In the genomic region with DNA sequence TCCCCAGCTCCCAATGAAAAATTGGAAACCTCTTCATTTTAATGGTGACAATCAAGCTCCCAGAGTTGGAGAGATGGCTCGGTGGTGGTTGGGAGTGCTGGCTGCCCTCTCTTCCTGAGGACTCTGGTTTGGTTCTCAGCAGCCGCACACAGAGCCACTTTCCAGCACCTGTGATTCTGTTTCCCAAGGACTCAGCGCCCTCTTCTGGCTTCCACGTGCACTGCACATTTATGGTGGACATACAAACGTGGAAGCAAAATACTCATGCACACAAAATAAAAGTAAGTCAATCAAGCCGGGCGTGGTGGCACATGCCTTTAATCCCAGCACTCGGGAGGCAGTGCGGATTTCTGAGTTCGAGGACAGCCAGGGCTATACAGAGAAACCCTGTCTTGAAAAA, we compare ENCODE assay signal across 14 mouse cellular contexts. TPM values are rescaled to one million over a fixed set of nuclear protein-coding genes. Genes with fewer than 3 reads are reported as not detected.
A peak's percentile ranks its signal among the peaks of the same experiment; 100 is the strongest.
DNase-seq lines count a peak whose midpoint lies in the region; ATAC-seq and TF ChIP-seq lines count a peak whose summit lies in the region.
"Had no signal": no experiment of that assay in that cellular context is flagged by ENCODE, and none has a peak within 500 bp of the region (broad histone marks: within the 10 kb centered on the region; RNA-seq: fewer than 3 reads in every experiment).

No protein-coding gene starts in this region.

- H3K9ac ChIP-seq in intestine, postnatal 0 days (ENCODE audit: low read depth, low read length): no peak overlapping the region
- H3K9ac ChIP-seq in intestine, embryonic 15.5 days: no peak overlapping the region
- no peak overlapping the region for H3K9ac ChIP-seq in lung, embryonic 14.5 days
- H3K9ac ChIP-seq in ES-Bruce4 (ENCODE audit: low read depth, poor library complexity, severe bottlenecking): no peak overlapping the region
- H3K9ac ChIP-seq: hindbrain, embryonic 15.5 days; kidney, embryonic 15.5 days; liver, embryonic 13.5 days had no signal

- no peaks in the 10 kb centered on the region for H3K27me3 ChIP-seq in intestine, postnatal 0 days (replicated peaks; ENCODE audit: control insufficient read depth, insufficient read depth, low read length)
- no peaks in the 10 kb centered on the region for H3K27me3 ChIP-seq in intestine, embryonic 15.5 days (replicated peaks)
- no peaks in the 10 kb centered on the region for H3K27me3 ChIP-seq in lung, embryonic 14.5 days (ENCODE audit: insufficient read depth, low read length)
- H3K27me3 ChIP-seq in ES-Bruce4 (ENCODE audit: control insufficient read depth, insufficient read depth, low read length, poor library complexity, severe bottlenecking): no peaks in the 10 kb centered on the region
- H3K27me3 ChIP-seq: hindbrain, embryonic 15.5 days; kidney, embryonic 15.5 days; liver, embryonic 13.5 days had no signal

- H3K4me3 ChIP-seq in intestine, postnatal 0 days (ENCODE audit: low read depth, low read length): no peak overlapping the region
- H3K4me3 ChIP-seq in intestine, embryonic 15.5 days (replicated peaks): no peak overlapping the region
- no peak overlapping the region for H3K4me3 ChIP-seq in lung, embryonic 14.5 days (ENCODE audit: low read depth, low read length)
- H3K4me3 ChIP-seq in ES-Bruce4 (ENCODE audit: low read depth, low read length): no peak overlapping the region
- H3K4me3 ChIP-seq: hindbrain, embryonic 15.5 days; kidney, embryonic 15.5 days; liver, embryonic 13.5 days had no signal

- no peak overlapping the region for H3K4me2 ChIP-seq in intestine, postnatal 0 days (replicated peaks; ENCODE audit: low read depth)
- H3K4me2 ChIP-seq in intestine, embryonic 15.5 days (replicated peaks): no peak overlapping the region
- no peak overlapping the region for H3K4me2 ChIP-seq in lung, embryonic 14.5 days
- H3K4me2 ChIP-seq: hindbrain, embryonic 15.5 days; kidney, embryonic 15.5 days; liver, embryonic 13.5 days had no signal

- H3K36me3 ChIP-seq in intestine, postnatal 0 days (ENCODE audit: control insufficient read depth, insufficient read depth): no peaks in the 10 kb centered on the region; the same call in 1 of the 2 replicates
- H3K36me3 ChIP-seq in intestine, embryonic 15.5 days: no peaks in the 10 kb centered on the region
- H3K36me3 ChIP-seq in lung, embryonic 14.5 days (ENCODE audit: insufficient read depth): peaks cover 13% of the 10 kb centered on the region; the same call in 1 of the 2 replicates
- no peaks in the 10 kb centered on the region for H3K36me3 ChIP-seq in ES-Bruce4 (ENCODE audit: control insufficient read depth, insufficient read depth, low read length, poor library complexity, severe bottlenecking)
- H3K36me3 ChIP-seq: hindbrain, embryonic 15.5 days; liver, embryonic 13.5 days had no signal

- TF ChIP-seq POLR2A in ES-Bruce4 (IDR thresholded peaks at IDR 0.05; ENCODE audit: insufficient read depth, low read length): no peak

- DNase-seq in lung, embryonic 14.5 days: no peak
- no peak for DNase-seq in lung, postnatal 10 days
- peak; percentile 24 for DNase-seq in induced T-regulatory cell, adult 2 months (ENCODE audit: low read depth)
- DNase-seq in gastrocnemius, adult 18-20 months (ENCODE audit: low spot score): no peak
- DNase-seq: cerebellum, adult 11 months; cerebellum, postnatal 25 days; heart, adult 11 months; liver, embryonic 13.5 days; midbrain, embryonic 14.5 days had no signal

- H3K27ac ChIP-seq in intestine, postnatal 0 days (ENCODE audit: low read depth, low read length): no peak overlapping the region
- no peak overlapping the region for H3K27ac ChIP-seq in intestine, embryonic 15.5 days
- H3K27ac ChIP-seq in lung, embryonic 14.5 days (ENCODE audit: low read depth): no peak overlapping the region
- H3K27ac ChIP-seq in ES-Bruce4 (ENCODE audit: insufficient read depth, low read length): no peak overlapping the region
- H3K27ac ChIP-seq: hindbrain, embryonic 15.5 days; kidney, embryonic 15.5 days had no signal

- TF ChIP-seq CTCF in intestine, postnatal 0 days (IDR thresholded peaks at IDR 0.05; ENCODE audit: low read depth): peak; percentile 42
- TF ChIP-seq CTCF in lung, embryonic 14.5 days (IDR thresholded peaks at IDR 0.05; ENCODE audit: low read depth): peak; percentile 44
- peak; percentile 39 for TF ChIP-seq CTCF in ES-Bruce4 (IDR thresholded peaks at IDR 0.05; ENCODE audit: low read depth, low read length)

- no peaks in the 10 kb centered on the region for H3K9me3 ChIP-seq in intestine, postnatal 0 days (ENCODE audit: control insufficient read depth)
- H3K9me3 ChIP-seq in intestine, embryonic 15.5 days: no peaks in the 10 kb centered on the region
- no peaks in the 10 kb centered on the region for H3K9me3 ChIP-seq in lung, embryonic 14.5 days (ENCODE audit: low read depth, low read length)
- H3K9me3 ChIP-seq in ES-Bruce4 (replicated peaks; ENCODE audit: control insufficient read depth, insufficient read depth, low read length, poor library complexity, severe bottlenecking): no peaks in the 10 kb centered on the region
- H3K9me3 ChIP-seq: hindbrain, embryonic 15.5 days; kidney, embryonic 15.5 days; liver, embryonic 13.5 days had no signal

- no peak for TF ChIP-seq EP300 in ES-Bruce4 (IDR thresholded peaks at IDR 0.05; ENCODE audit: insufficient read depth, low read depth, low read length)

- 93% methylated on average over 10 of the region's 10 CpGs for WGBS in intestine, postnatal 0 days
- WGBS in intestine, embryonic 15.5 days: 89% methylated on average over 10 of the region's 10 CpGs
- WGBS in lung, embryonic 14.5 days: 90% methylated on average over 10 of the region's 10 CpGs

- no peak for ATAC-seq in intestine, postnatal 0 days
- ATAC-seq in intestine, embryonic 15.5 days: no peak
- no peak for ATAC-seq in lung, embryonic 14.5 days (ENCODE audit: insufficient read depth)

- H3K4me1 ChIP-seq in intestine, postnatal 0 days (replicated peaks; ENCODE audit: control insufficient read depth, insufficient read depth, low read length): no peaks in the 10 kb centered on the region
- H3K4me1 ChIP-seq in intestine, embryonic 15.5 days (replicated peaks): peaks cover 3% of the 10 kb centered on the region
- H3K4me1 ChIP-seq in lung, embryonic 14.5 days (ENCODE audit: insufficient read depth): peaks cover 14% of the 10 kb centered on the region; the same call in 1 of the 2 replicates
- no peaks in the 10 kb centered on the region for H3K4me1 ChIP-seq in ES-Bruce4 (ENCODE audit: control insufficient read depth, insufficient read depth, low read length)
- H3K4me1 ChIP-seq: hindbrain, embryonic 15.5 days had no signal

RNA-seq across cellular contexts. Expression of gene Gse1, which starts 16.3 kb away (rescaled TPM):
- 6.4 and 7.8 TPM in 2 replicates for polyA plus RNA-seq in intestine, postnatal 0 days (2015; fragmentation: Nextera tagmentation; extraction: Ambion mirVana)
- 7.9 and 9.6 TPM in 2 replicates for polyA plus RNA-seq in intestine, embryonic 15.5 days (2015; fragmentation: Nextera tagmentation; extraction: Ambion mirVana)
- 12.7 and 14.3 TPM in 2 replicates for polyA plus RNA-seq in lung, embryonic 14.5 days (2014; fragmentation: Nextera tagmentation; extraction: Ambion mirVana)
- 20.7 and 31.8 TPM in 2 replicates for polyA plus RNA-seq in ES-Bruce4 (2011; ENCODE audit: insufficient read depth, insufficient read length, low read depth, missing spikeins)
- 10 to 100 TPM; 28.9 to 32.6 TPM for total RNA-seq in gastrocnemius, adult 18-20 months (2021)
